Mouse (Mus musculus) liver, embryonic 15.5 days (tissue): Measurements from ENCODE around the gene Snrk. TPM values are rescaled to one million over a fixed set of nuclear protein-coding genes. Genes with fewer than 3 reads are reported as not detected.

Experiments
- ATAC-seq: fragments of 200-750 bp; cut with Nextera tagmentation; 2 replicates; pipeline ENCODE4 v1.8.0; 2017; ENCODE audit warnings: moderate number of reproducible peaks, mild to moderate bottlenecking, moderate library complexity; ENCODE audit not compliant: insufficient read depth
- H3K27ac ChIP-seq: fragments of 300-500 bp; sonication (generic); replicated peaks from 2 replicates; pipeline ENCODE4 v1.5.1; 2015; ENCODE audit warnings: mild to moderate bottlenecking, inconsistent platforms
- H3K27me3 ChIP-seq: fragments of 300-500 bp; sonication (generic); 2 replicates; pipeline ENCODE4 v1.6.1; 2015; ENCODE audit warnings: mild to moderate bottlenecking, inconsistent platforms
- H3K36me3 ChIP-seq: fragments of 300-500 bp; sonication (generic); replicated peaks from 2 replicates; pipeline ENCODE4 v1.6.1; 2015; ENCODE audit warnings: moderate library complexity, mild to moderate bottlenecking, inconsistent platforms
- H3K4me1 ChIP-seq: fragments of 300-500 bp; sonication (generic); replicated peaks from 2 replicates; pipeline ENCODE4 v1.6.1; 2015; ENCODE audit warnings: inconsistent platforms
- H3K4me2 ChIP-seq: fragments of 300-500 bp; sonication (generic); 2 replicates; pipeline ENCODE4 v1.6.1; 2015; ENCODE audit warnings: moderate library complexity, mild to moderate bottlenecking, inconsistent platforms
- H3K4me3 ChIP-seq: fragments of 300-500 bp; sonication (generic); replicated peaks from 2 replicates; pipeline ENCODE4 v1.5.1; 2015; ENCODE audit warnings: mild to moderate bottlenecking, inconsistent platforms
- H3K9ac ChIP-seq: fragments of 300-500 bp; sonication (generic); 2 replicates; pipeline ENCODE4 v1.6.1; 2015; ENCODE audit warnings: moderate library complexity, mild to moderate bottlenecking, inconsistent platforms
- H3K9me3 ChIP-seq: fragments of 300-500 bp; sonication (generic); replicated peaks from 2 replicates; pipeline ENCODE4 v1.6.1; 2016; ENCODE audit warnings: inconsistent platforms
- WGBS: fragments of 180-500 bp; shearing (Covaris S2); methylation state at CpG from one replicate; pipeline ENCODE4 v1.1.7; 2015; ENCODE audit warnings: mixed read lengths; ENCODE audit not compliant: insufficient replicate concordance; 5-methylcytosine and 5-hydroxymethylcytosine counted together
- polyA plus RNA-seq: library from polyadenylated mRNA; unstranded; fragments of >200 nt; fragmentation: Nextera tagmentation; extraction: Ambion mirVana; gene quantifications from 2 replicates; pipeline ENCODE4 v1.2.1, GENCODE M21; 2015

Snrk gene
- polyA plus RNA-seq, 1 experiment from 2014 or later = 18.4 TPM

DNA sequence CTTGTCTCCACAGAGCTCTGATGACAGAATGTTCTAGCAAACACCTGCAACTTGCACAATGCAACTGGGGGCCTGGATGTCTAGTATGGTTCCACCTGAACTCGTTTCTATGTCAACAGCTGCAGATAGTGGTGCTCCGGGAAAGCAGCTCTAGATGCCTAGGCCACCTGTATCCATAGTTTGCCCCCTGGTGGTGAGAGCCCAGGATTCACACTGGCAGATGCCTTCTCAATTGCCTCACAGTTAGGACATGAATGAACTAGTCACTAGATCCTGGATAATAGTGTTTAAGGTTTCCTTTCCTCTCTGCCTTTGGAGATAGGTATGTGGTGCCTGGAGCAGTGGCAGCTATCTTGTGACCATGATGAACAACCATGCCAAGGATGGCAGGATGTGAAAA lies 68.0 kb downstream of the Snrk start:
- Histone ChIP-seq H3K36me3 (no peaks in the 10 kb centered on the region), H3K9ac (no peak overlapping the region), H3K4me3 (no peak overlapping the region), H3K4me1 (peaks cover 19% of the 10 kb centered on the region), H3K27ac (no peak overlapping the region), H3K9me3 (no peaks in the 10 kb centered on the region), H3K4me2 (no peak overlapping the region), H3K27me3 (no peaks in the 10 kb centered on the region)
- peak; percentile 33; the same call in 1 of the 2 replicates for ATAC-seq
- WGBS = 6% methylated on average over 2 of the region's 2 CpGs

DNA sequence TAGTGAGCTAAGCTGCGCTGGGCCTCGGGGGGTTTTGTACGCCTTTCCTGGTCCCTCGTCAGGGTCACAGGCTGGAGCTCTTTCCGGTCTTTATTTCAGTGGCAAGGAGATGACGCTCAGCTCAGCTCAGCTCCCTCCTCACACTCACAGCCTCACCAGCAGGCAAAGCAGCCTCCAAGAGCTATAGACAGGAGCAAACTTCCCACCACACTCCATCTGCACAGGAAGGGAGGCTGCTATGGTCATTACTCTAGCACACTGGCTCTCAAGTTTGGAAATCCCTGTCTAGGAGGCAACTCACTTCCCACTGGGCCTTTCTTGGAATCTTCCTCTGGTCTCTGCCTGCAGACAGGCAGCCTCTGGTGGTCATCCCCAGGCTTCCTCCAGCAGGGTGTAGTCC lies 68.9 kb downstream of the Snrk start:
- ATAC-seq = no peak
- Histone ChIP-seq H3K4me3 (no peak overlapping the region), H3K4me1 (peaks cover 19% of the 10 kb centered on the region), H3K9ac (no peak overlapping the region), H3K9me3 (no peaks in the 10 kb centered on the region), H3K36me3 (no peaks in the 10 kb centered on the region), H3K27me3 (no peaks in the 10 kb centered on the region), H3K27ac (no peak overlapping the region), H3K4me2 (no peak overlapping the region)
- WGBS = 76% methylated on average over 6 of the region's 6 CpGs

DNA sequence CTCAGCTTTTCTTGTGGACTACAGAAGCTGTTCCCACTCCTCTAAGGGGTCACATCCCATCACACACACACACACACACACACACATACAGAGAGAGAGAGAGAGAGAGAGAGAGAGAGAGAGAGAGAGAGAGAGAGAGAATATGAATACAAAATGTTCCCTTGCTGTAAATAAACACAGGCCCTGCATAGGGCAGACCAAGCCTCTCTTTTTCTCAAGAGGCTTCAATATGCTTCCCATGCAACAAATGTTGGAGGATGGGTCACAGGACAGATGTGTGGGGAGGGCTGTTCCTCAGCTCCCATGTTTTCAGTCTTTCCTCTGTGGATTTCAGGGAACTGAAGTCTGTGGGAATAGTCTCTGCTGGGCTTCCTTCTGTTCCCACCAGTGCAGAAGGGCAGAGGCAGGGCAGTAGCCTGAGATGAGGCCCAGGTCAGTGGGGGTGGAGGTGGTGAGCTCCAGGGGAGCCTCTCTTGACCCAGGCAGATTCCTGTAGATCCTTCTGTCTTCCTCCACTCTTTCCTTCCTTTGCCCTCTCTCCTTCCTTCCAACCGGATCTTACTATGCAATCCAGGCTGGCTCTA lies 69.7 kb downstream of the Snrk start:
- Histone ChIP-seq H3K27me3 (no peaks in the 10 kb centered on the region), H3K27ac (no peak overlapping the region), H3K4me2 (no peak overlapping the region), H3K36me3 (no peaks in the 10 kb centered on the region), H3K9ac (no peak overlapping the region), H3K4me3 (no peak overlapping the region), H3K4me1 (peaks cover 19% of the 10 kb centered on the region), H3K9me3 (no peaks in the 10 kb centered on the region)
- no peak for ATAC-seq
- WGBS = 33% methylated on average over 1 of the region's 1 CpGs

DNA sequence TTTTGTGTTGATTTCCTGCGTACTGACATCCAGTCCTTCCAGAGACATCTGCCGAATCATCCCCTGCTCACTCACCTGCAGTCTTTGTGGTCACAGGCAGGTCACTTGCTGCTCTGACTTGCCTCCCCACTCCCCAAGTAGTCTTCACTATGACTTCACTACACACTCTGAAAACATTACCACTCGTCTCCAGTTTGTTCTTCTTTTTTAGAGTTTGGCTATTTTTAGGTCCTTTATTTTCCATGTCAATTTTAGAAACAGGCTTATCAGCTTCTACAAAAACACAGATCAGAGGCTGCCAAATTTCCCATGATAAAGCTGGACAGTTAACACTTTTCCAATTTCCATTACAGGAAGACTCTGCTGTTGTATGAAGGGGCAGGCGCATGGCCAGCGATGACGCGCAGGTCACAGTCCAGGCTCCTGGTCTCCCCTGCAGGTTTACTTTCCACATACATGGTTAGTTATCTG lies 70.4 kb downstream of the Snrk start:
- 55% methylated on average over 7 of the region's 7 CpGs for WGBS
- Histone ChIP-seq H3K36me3 (no peaks in the 10 kb centered on the region), H3K9me3 (no peaks in the 10 kb centered on the region), H3K9ac (no peak overlapping the region), H3K4me3 (no peak overlapping the region), H3K27me3 (no peaks in the 10 kb centered on the region), H3K4me1 (peaks cover 19% of the 10 kb centered on the region), H3K4me2 (no peak overlapping the region), H3K27ac (no peak overlapping the region)
- no peak for ATAC-seq

DNA sequence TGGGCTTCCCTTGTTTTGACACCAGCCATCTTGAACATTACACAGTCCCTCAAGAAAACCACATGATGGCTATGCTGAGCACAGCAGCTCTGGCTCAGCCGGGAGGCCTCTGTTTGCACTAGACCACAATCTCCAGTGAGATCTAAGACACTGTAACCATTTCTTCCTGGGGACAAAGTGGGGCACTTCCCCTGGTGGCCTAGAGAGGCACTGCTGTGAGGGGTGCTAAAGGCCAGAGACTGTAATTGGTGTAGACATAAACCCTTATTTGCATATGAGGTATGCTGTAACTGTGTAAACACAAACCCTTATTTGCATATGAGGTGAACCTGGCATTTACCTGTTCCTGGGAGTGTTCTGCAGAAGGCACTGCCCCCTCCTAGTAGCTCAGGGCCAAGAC lies 71.7 kb downstream of the Snrk start:
- H3K9me3 ChIP-seq = no peaks in the 10 kb centered on the region
- H3K36me3 ChIP-seq = no peaks in the 10 kb centered on the region
- no peaks in the 10 kb centered on the region for H3K27me3 ChIP-seq
- peaks cover 19% of the 10 kb centered on the region for H3K4me1 ChIP-seq
- WGBS = 7% methylated on average over 1 of the region's 1 CpGs
- H3K9ac ChIP-seq = no peak overlapping the region
- H3K4me2 ChIP-seq = no peak overlapping the region
- no peak for ATAC-seq
- no peak overlapping the region for H3K4me3 ChIP-seq
- H3K27ac ChIP-seq = no peak overlapping the region

DNA sequence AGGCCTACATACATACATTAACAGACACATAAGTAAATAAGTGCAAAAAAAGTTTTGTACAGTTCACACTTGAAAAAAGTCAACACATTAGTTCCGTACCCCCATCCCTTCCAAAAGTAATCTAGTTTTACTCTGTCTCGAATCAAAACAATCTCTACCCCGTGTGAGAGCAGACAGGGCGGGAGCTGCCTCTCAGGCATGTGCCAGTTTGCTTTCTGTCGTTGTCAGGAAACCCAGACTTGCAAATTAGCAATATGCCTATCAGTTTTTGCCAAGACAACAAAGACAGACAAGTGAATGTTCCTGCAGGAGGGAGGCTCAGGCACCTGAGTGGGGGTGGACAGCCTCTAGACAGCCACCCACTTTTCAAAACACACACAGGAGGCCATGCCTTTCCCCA lies 76.3 kb downstream of the Snrk start:
- no peaks in the 10 kb centered on the region for H3K36me3 ChIP-seq
- H3K27me3 ChIP-seq = no peaks in the 10 kb centered on the region
- H3K4me2 ChIP-seq = no peak overlapping the region
- no peak overlapping the region for H3K4me3 ChIP-seq
- H3K4me1 ChIP-seq = peaks cover 8% of the 10 kb centered on the region
- H3K9me3 ChIP-seq = no peaks in the 10 kb centered on the region
- 44% methylated on average over 5 of the region's 5 CpGs for WGBS
- no peak for ATAC-seq
- no peak overlapping the region for H3K9ac ChIP-seq
- no peak overlapping the region for H3K27ac ChIP-seq

DNA sequence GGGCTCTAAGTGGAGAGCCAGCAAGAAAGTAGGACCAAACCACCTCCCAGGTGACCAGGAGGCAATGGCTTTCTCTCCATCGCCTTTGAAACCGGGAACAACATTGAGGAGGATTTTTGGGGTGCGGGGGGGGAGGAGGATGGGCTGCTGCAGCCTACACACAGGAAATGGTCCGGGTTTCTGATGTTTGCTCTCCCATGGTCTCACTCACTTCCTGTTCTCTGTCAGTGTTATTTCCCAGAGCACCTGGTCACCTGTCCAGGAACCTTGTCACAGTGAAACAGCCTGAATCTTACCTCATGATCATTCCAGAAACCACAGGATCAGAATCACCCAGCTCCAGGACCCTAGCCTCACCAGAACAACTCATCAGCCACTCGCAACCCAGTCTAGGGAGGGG lies 76.8 kb downstream of the Snrk start:
- H3K9ac ChIP-seq = no peak overlapping the region
- 56% methylated on average over 5 of the region's 5 CpGs for WGBS

DNA sequence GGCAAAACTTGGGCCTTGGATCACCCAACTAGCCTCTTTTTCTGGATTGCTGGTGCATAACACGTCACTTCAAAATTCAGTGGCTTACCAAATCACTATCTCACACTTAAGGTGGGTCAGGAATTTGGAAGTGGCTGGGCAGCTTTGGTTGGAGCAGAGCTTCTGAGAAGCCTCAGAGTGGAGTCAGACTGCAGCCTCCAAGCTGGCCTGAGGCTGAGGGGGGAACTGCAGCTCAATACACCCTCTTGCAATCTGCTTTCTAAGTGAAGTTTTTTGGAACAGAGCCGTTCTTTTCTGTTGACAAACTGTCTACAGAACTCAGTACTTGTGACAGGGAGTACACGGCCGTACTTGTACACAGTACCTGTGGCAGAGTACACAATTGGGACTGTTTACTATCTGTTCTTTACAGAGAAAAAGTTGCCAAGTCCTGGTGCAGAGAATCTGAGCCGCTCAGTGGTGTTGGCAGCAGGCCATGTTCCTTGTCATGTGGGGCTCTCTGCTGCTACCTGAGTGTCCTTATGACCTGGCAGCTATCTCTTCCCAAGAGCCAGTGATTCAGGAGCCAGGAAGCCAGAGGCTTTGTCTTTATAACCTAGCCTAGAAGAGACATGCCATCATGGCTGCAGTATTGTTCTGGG lies 78.1 kb downstream of the Snrk start:
- Histone ChIP-seq H3K9ac (no peak overlapping the region), H3K4me2 (no peak overlapping the region), H3K27me3 (no peaks in the 10 kb centered on the region), H3K4me3 (no peak overlapping the region), H3K36me3 (no peaks in the 10 kb centered on the region), H3K9me3 (no peaks in the 10 kb centered on the region), H3K27ac (peak overlapping the region; percentile 53), H3K4me1 (peaks cover 5% of the 10 kb centered on the region)
- WGBS = 53% methylated on average over 5 of the region's 5 CpGs
- peak; percentile 69 for ATAC-seq

More for the DNA sequence above, 76.8 kb downstream of the Snrk start:
- no peaks in the 10 kb centered on the region for H3K9me3 ChIP-seq
- H3K36me3 ChIP-seq = no peaks in the 10 kb centered on the region
- H3K4me2 ChIP-seq = no peak overlapping the region
- no peak overlapping the region for H3K27ac ChIP-seq
- peaks cover 5% of the 10 kb centered on the region for H3K4me1 ChIP-seq
- no peak overlapping the region for H3K4me3 ChIP-seq
- no peaks in the 10 kb centered on the region for H3K27me3 ChIP-seq
- no peak for ATAC-seq

DNA sequence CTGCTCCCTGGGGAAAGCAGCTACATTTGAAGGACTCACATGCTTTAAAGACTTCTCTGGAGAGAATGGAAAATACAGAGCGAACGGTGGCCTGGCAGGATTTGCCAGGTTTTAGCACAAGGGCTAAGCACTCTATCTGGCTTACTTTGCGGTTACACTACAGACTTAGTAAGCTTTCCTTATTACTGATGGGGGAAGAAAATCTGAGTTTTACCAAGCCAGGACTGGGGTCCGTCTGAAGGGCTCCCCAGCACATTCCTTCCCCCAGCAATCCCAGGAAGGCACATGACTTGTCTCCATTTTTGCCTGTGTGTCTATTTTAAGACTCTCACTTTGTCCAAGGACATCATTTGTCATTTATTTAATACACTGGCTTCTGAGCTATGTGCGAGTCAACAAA lies 80.0 kb downstream of the Snrk start:
- Histone ChIP-seq H3K36me3 (no peaks in the 10 kb centered on the region), H3K9ac (no peak overlapping the region)

DNA sequence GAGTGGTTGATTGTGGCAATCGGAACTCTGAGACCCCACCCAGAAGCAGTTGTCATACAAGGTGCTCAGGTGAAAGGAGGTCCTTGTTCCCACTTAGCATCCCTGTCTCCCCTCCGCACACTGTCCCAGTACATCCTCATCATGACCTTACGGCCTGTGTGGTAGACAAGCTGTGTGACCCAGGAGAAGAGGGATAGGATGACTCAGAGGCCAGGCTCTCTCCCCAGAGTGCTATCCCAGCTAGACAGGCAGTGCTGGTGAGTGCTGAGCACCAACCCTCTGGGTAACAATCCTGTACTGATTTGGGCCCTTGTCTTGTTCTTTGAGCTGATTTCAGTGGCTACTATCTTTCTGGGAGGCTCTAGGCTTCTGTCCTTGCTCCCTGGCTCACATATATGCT lies 81.6 kb downstream of the Snrk start:
- no peak for ATAC-seq
- no peaks in the 10 kb centered on the region for H3K27me3 ChIP-seq
- no peak overlapping the region for H3K9ac ChIP-seq
- no peak overlapping the region for H3K27ac ChIP-seq
- WGBS = 68% methylated on average over 3 of the region's 3 CpGs
- H3K9me3 ChIP-seq = no peaks in the 10 kb centered on the region
- peaks cover 5% of the 10 kb centered on the region for H3K4me1 ChIP-seq
- no peak overlapping the region for H3K4me3 ChIP-seq
- no peaks in the 10 kb centered on the region for H3K36me3 ChIP-seq
- H3K4me2 ChIP-seq = no peak overlapping the region

More for the DNA sequence above, 80.0 kb downstream of the Snrk start:
- Histone ChIP-seq H3K27ac (no peak overlapping the region), H3K9me3 (no peaks in the 10 kb centered on the region), H3K4me1 (peaks cover 5% of the 10 kb centered on the region), H3K4me3 (no peak overlapping the region), H3K4me2 (no peak overlapping the region), H3K27me3 (no peaks in the 10 kb centered on the region)
- no peak for ATAC-seq
- 59% methylated on average over 5 of the region's 5 CpGs for WGBS

DNA sequence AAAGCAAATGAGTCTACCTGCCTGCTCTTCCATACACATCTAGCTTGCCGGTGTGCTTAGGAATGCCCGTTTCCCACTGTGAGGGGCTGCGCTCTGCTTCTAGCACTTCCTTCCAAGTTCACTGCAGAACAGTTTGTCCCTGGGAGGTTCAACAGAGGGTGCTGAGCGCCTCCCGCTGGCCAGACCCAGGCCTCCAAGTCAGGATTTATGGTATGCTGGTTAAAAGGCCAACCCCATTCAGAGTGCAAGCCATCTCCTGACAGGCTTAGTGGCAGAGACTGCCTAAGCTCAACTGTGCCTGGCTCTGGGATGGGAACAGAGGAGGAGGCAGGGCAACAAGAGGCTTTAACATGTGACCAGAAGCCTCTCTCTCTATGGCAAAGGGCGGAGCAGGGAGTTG lies 82.2 kb downstream of the Snrk start:
- Histone ChIP-seq H3K4me2 (no peak overlapping the region), H3K4me1 (peaks cover 5% of the 10 kb centered on the region), H3K9me3 (no peaks in the 10 kb centered on the region), H3K9ac (no peak overlapping the region), H3K27me3 (no peaks in the 10 kb centered on the region), H3K4me3 (no peak overlapping the region), H3K36me3 (no peaks in the 10 kb centered on the region), H3K27ac (no peak overlapping the region)
- ATAC-seq = no peak
- WGBS = 35% methylated on average over 6 of the region's 6 CpGs

DNA sequence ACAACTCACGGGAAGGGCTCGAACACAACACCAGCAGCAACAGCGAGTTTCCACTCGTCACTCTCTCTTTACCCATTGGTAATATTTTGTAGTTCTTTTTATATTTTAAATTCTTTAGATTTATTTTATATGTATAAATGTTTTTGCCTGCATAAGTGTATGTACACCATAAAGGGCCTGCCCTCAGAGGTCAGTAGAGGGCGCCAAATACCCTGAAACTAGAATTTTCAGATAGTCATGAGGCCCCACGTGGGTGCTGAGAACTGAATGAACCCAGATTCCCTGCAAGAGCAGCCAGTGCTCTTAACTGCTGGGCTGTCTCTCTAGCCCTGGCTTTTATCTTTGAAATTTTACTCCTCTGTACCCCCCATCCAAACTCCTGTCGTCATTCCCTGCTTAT lies 87.4 kb downstream of the Snrk start:
- Histone ChIP-seq H3K27me3 (no peaks in the 10 kb centered on the region), H3K9ac (no peak overlapping the region), H3K4me1 (no peaks in the 10 kb centered on the region; the same call in none of the 2 replicates), H3K27ac (no peak overlapping the region), H3K4me3 (no peak overlapping the region), H3K4me2 (no peak overlapping the region), H3K9me3 (no peaks in the 10 kb centered on the region), H3K36me3 (no peaks in the 10 kb centered on the region)
- WGBS = 47% methylated on average over 7 of the region's 7 CpGs
- ATAC-seq = no peak
